8 mouse cellular contexts compared by ENCODE assay signal in the genomic region with DNA sequence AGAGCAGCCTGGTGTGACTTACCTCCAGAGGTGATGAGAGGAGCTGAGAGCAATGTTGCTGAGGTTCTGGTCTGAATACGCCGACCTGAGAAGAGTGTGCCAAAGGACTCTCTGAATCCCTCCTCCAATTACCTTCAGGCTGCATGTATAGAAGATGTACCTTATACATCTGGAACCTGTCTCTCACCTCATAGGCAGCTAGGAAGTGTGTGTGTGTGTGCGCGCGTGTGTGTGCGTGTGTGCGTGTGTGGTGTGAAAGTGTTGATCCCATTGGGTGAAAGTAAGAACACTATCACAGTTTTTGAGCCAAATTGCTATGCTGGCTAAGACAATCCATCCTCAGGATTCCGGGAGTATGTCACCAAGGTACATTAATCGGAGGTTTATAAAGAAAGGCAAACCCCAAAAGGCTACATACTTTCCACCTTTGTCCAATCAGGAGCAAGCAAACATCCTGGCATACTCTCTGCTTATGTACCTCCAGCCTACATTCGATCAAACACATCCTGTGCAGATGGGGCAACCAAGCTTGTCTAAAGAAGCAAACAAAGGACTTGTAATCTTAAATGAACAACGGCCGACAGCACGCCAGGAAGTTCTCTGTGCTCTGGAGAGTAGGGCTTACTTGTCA. TPM values are rescaled to one million over a fixed set of nuclear protein-coding genes. Genes with fewer than 3 reads are reported as not detected.
DNase-seq lines count a peak whose midpoint lies in the region; ATAC-seq and TF ChIP-seq lines count a peak whose summit lies in the region.

A gene (minus strand): TSS at position 508 of the 631 bp plus-strand sequence.

- H3K36me3 ChIP-seq in embryonic facial prominence, embryonic 13.5 days: no peaks in the 10 kb centered on the region
- H3K36me3 ChIP-seq in heart, postnatal 0 days (replicated peaks; ENCODE audit: control insufficient read depth, insufficient read depth, low read length): no peaks in the 10 kb centered on the region

- H3K27ac ChIP-seq in embryonic facial prominence, embryonic 13.5 days: no peak within 1 kb of the TSS
- peak within 1 kb of the TSS; percentile 46; the same call in 1 of the 2 replicates for H3K27ac ChIP-seq in heart, postnatal 0 days (ENCODE audit: low read depth)

- no peaks in the 10 kb centered on the region for H3K9me3 ChIP-seq in embryonic facial prominence, embryonic 13.5 days
- no peaks in the 10 kb centered on the region for H3K9me3 ChIP-seq in heart, postnatal 0 days (replicated peaks; ENCODE audit: control insufficient read depth, low read length)

- TF ChIP-seq EP300 in heart, postnatal 0 days (IDR thresholded peaks at IDR 0.05; ENCODE audit: low read depth): no peak

- WGBS in embryonic facial prominence, embryonic 13.5 days: 88% methylated on average over 13 of the region's 13 CpGs
- WGBS in heart, postnatal 0 days: 71% methylated on average over 13 of the region's 13 CpGs

- no peak within 1 kb of the TSS for H3K9ac ChIP-seq in embryonic facial prominence, embryonic 13.5 days
- no peak within 1 kb of the TSS for H3K9ac ChIP-seq in heart, postnatal 0 days (replicated peaks; ENCODE audit: low read depth, low read length)

- H3K4me1 ChIP-seq in embryonic facial prominence, embryonic 13.5 days: no peaks in the 10 kb centered on the region
- no peaks in the 10 kb centered on the region for H3K4me1 ChIP-seq in heart, postnatal 0 days (ENCODE audit: control insufficient read depth, insufficient read depth)

- no peak for ATAC-seq in embryonic facial prominence, embryonic 13.5 days (ENCODE audit: insufficient number of reproducible peaks, insufficient read depth, low FRiP score, low TSS enrichment, low read depth)
- ATAC-seq in heart, postnatal 0 days (ENCODE audit: insufficient read depth, low read depth): no peak

- no peaks in the 10 kb centered on the region for H3K27me3 ChIP-seq in embryonic facial prominence, embryonic 13.5 days
- H3K27me3 ChIP-seq in heart, postnatal 0 days (ENCODE audit: control insufficient read depth, insufficient read depth, low read length): no peaks in the 10 kb centered on the region

- H3K4me2 ChIP-seq in embryonic facial prominence, embryonic 13.5 days: no peak within 1 kb of the TSS
- peak within 1 kb of the TSS; percentile 5; the same call in 1 of the 2 replicates for H3K4me2 ChIP-seq in heart, postnatal 0 days (ENCODE audit: low read depth, low read length)

- no peak for DNase-seq in left cerebral cortex, adult 18-20 months (ENCODE audit: low spot score in 2 of 2)
- no peak for DNase-seq in left cerebral cortex, adult 11 months (ENCODE audit: low spot score)
- DNase-seq in heart, postnatal 0 days (ENCODE audit: low spot score): peak; percentile 25
- no peak for DNase-seq in left cerebral cortex, postnatal 4 days
- DNase-seq in natural killer cell, adult 2 months (ENCODE audit: low spot score in 2 of 2): peak; percentile 36 to 70
- DNase-seq in Muller cell, postnatal 12 days (ENCODE audit: inconsistent ontology term): no peak
- DNase-seq in right cerebral cortex, postnatal 14 days: no peak

- intact Hi-C loops in left cerebral cortex, postnatal 4 days (cut with DNase I): no loop called here

- H3K4me3 ChIP-seq in embryonic facial prominence, embryonic 13.5 days: no peak within 1 kb of the TSS
- H3K4me3 ChIP-seq in heart, postnatal 0 days (ENCODE audit: low read depth, low read length): peak within 1 kb of the TSS; percentile 9; the same call in 1 of the 2 replicates

- no peak for TF ChIP-seq CTCF in heart, postnatal 0 days (IDR thresholded peaks at IDR 0.05; ENCODE audit: low read depth)

RNA-seq across cellular contexts. Expression of the gene that starts here (rescaled TPM):
- total RNA-seq in left cerebral cortex, adult 18-20 months (2021): 10 to 100 TPM; 19.3 to 20.1 TPM
- 29.0 and 33.7 TPM in 2 replicates for polyA plus RNA-seq in embryonic facial prominence, embryonic 13.5 days (2015; fragmentation: Nextera tagmentation; extraction: Ambion mirVana)
- 126 and 153 TPM in 2 replicates for total RNA-seq in heart, postnatal 0 days (2014; rRNA removed; ENCODE audit: low replicate concordance)
- polyA plus RNA-seq in heart, postnatal 0 days (2015; fragmentation: Nextera tagmentation; extraction: Ambion mirVana): 59.4 and 63.2 TPM in 2 replicates
- total RNA-seq in left cerebral cortex, postnatal 4 days (2021): 10 to 100 TPM; 17.7 TPM

Comparison
In these comparisons a context has a peak if more than half of its experiments do, and no peak if none do; other contexts are left out.
1. DNase-seq: peak in heart, postnatal 0 days (single experiment) and natural killer cell, adult 2 months (2 of 2); none in left cerebral cortex, adult 18-20 months (0 of 2), left cerebral cortex, adult 11 months (single experiment), left cerebral cortex, postnatal 4 days (single experiment), Muller cell, postnatal 12 days (single experiment) and right cerebral cortex, postnatal 14 days (single experiment).